Mouse (Mus musculus): ENCODE data around the gene Atp2b4.
"Not testable (repeated sequence)": the region's sequence is repeated elsewhere in the genome, so short reads cannot be mapped to it uniquely, and the experiment has no call there.

The Atp2b4 gene

GRCm38 (mm10) chr1:133751621-133752020 is 49.2 kb downstream of the Atp2b4 start:
- DNase-seq (ENCODE audit: low spot score in 2 of 2), result no peak

DNA sequence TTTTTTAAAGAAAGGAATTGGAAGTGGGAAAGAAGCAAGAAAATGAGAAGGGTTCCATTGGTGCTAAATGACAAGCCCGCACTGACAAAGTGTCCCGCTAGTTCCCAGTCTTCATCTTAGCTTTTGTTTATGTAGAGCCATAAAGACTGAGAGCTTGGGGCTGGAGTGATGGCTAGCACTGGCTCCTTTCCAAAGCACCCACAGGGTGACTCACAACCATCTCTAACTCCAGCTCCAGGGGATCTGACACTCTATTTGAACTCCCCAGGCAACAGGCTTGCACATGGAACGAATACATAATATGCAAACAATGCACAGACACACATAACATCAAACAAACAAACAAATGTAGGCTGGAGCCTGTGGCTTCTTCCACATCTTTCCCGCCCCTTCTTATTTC is 50.9 kb downstream of the Atp2b4 start:
- no peak for DNase-seq (ENCODE audit: low spot score in 2 of 2)

DNA sequence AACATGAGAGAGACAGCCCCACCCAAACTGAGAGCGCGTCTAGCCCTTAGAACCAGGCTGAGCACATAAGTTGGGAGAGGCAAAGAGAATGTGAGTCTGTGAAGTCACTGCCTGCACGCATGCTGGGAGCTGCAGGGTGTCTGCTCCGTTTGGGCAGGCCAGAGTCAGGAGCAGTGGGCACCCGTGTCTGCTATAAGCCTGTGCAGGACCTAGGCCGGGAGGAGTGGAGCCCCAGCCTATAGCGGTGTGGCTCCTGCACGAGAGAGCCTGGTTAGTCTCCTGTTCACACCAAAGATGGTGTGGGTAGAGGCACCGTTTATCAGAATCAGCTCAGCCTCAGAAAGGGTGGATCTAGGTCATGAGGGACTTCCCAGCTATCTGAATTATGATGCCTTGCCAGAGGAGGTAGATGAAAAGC is 55.8 kb downstream of the Atp2b4 start:
- DNase-seq (ENCODE audit: low spot score in 2 of 2), result peak; percentile 30 to 40

- DNase-seq (ENCODE audit: low spot score in 2 of 2), result no peak
These were observed 56.2 kb downstream of the Atp2b4 start for GRCm38 (mm10) chr1:133744609-133745008.

DNA sequence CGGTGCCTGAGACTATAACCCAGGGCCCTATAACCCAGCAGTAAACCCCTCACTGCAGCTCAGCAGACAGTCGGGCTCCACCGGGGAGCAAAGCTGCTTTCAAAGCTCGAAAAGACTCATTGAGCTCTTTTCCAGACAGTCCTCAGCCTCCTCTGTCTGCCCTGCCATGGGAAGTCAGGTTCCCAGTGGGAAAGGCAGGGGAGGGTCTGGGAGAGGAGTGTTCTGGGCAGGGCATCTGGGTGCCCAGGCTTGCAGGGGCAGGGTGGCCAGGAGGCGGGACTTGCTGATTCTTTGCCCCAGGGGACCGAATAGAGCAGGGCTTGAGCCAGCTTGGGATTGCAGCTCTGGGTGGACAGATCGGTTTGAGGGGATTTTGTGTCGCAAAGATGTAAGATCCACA is 58.3 kb downstream of the Atp2b4 start:
- no peak for DNase-seq (ENCODE audit: low spot score in 2 of 2)

DNA sequence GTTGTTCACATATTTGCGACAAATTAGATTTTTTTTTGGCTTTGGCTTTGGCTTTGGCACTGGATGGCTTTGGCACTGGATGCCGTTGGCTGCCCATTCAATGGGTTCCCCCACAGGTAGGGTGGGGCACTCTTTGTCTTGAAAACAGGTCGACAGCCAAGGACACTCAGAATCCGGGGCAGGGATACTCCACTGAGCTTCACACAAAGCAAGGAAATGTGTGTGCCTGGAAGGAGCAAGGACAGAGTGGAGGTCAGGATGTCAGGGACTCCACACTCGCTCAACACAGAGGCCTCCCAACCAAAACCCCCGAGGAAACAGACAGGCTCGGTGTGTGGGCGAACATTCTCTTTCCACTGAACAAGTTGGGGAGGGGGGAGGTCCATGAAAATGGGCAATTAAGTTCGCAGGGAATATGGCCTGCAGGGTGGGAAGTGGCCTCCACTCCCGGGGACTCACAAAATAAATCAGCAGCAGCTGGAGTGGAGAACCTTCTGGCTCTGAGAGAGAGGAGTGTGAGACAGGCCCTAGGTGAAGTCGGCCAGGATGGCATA is 58.9 kb downstream of the Atp2b4 start:
- no peak for DNase-seq (ENCODE audit: low spot score in 2 of 2)

DNA sequence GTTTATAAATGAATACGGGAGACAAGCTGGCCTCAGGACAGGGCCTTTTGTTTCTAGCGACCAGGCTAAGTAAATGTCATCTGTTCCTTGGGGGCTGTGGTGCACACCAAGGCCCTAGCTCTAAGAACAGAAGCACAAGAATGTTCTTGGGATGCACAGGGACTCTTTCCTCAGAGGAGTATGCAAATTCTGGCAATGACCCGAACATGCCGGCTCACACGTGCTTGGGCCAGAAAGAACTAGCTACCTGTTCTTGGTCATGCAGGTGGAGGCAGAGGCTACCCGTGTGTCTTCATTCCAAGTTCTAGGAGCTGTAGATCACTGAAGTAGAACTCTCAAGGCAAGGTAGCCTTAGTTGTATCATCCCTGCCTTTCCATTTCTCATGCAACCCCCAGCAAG is 59.7 kb downstream of the Atp2b4 start:
- DNase-seq (ENCODE audit: low spot score in 2 of 2), result no peak

- DNase-seq (ENCODE audit: low spot score in 2 of 2), result no peak
These were observed 64.2 kb downstream of the Atp2b4 start for GRCm38 (mm10) chr1:133736664-133737063.

GRCm38 (mm10) chr1:133735995-133736652 is 64.7 kb downstream of the Atp2b4 start:
- DNase-seq (ENCODE audit: low spot score in 2 of 2), result no peak

DNA sequence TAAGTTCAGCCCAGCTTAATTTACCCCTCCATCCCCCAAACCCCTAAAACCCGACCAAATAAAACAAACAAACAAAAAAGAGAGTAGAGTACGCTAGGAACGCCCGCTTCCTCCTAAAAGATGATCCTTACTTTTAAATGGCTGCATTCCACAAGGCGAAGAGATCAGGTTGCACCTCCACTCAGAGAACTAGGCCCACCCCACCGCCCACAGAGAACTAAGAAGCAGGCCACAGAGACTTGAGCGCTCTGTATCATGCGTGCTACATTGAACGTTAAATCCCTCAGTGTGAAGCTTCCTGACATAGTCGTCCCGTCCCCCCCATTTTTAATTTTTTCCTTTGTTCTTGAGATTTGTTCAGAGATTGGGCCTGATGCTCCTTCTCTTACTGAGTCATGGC is 68.0 kb downstream of the Atp2b4 start:
- no peak for DNase-seq (ENCODE audit: low spot score in 2 of 2)

DNA sequence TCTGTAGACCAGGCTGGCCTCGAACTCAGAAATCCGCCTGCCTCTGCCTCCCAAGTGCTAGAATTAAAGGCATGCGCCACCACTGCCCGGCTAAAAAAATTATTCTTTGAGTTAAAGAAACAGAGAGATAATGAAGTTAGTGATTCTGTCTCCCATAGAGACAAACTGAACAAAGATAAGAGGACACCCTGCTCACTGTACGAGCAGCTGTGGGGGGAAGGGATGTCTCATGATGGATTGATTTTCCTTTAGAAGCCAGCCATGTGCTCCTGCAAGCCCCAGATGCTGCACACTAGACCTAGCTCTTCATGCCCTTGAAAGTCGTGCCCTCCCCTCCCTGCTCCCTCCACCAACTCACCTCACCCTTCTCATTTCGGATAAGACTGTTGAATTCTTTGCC is 72.5 kb downstream of the Atp2b4 start:
- no peak for DNase-seq (ENCODE audit: low spot score in 2 of 2)

- DNase-seq (ENCODE audit: low spot score in 2 of 2), result no peak
These were observed 80.5 kb downstream of the Atp2b4 start for GRCm38 (mm10) chr1:133720342-133720741.

GRCm38 (mm10) chr1:133718786-133719185 is 82.1 kb downstream of the Atp2b4 start:
- no peak for DNase-seq (ENCODE audit: low spot score in 2 of 2)

- no peak for DNase-seq (ENCODE audit: low spot score in 2 of 2)
These were observed 82.5 kb downstream of the Atp2b4 start for GRCm38 (mm10) chr1:133718296-133718695.

DNA sequence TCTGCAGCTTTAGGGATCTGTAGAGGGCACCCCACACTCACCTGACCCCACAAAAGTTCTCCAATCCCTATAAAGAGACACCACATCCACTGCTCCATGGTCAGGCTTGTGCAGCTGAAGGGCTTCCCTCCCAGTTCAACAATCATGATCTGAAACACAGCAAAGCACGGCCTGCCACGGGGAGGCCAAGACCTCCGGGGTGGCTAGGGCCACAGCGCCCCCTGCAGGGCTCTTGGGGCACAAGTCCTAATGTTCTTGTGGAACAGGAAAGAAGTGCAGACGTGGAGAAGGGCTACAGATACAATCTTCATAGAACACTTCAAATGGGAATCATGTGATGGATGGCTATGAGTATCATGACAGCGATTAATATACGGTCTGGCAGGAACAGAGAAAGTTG is 84.4 kb downstream of the Atp2b4 start:
- DNase-seq (ENCODE audit: low spot score in 2 of 2), result peak; percentile 63 to 64

- no peak for DNase-seq (ENCODE audit: low spot score in 2 of 2)
These were observed 85.7 kb downstream of the Atp2b4 start for GRCm38 (mm10) chr1:133715191-133715590.

DNA sequence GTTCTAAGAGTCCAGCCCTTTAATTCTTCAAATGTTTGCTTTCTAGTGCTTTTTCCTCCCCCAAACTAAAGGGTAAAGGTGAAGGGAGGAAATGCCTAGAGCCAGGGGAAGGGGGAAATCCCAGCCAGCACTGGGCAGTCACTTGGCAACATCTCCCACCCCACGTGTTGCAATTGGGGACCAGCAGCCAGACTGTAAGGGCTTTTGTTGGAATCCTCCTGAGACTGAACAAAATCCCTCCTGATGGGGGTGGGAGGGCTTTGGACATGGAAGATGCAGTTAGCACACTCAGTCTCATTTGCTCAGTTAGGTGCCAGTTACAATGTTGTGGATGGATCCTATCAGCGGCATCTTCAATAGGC is 87.9 kb downstream of the Atp2b4 start:
- DNase-seq (ENCODE audit: low spot score in 2 of 2), result no peak

DNA sequence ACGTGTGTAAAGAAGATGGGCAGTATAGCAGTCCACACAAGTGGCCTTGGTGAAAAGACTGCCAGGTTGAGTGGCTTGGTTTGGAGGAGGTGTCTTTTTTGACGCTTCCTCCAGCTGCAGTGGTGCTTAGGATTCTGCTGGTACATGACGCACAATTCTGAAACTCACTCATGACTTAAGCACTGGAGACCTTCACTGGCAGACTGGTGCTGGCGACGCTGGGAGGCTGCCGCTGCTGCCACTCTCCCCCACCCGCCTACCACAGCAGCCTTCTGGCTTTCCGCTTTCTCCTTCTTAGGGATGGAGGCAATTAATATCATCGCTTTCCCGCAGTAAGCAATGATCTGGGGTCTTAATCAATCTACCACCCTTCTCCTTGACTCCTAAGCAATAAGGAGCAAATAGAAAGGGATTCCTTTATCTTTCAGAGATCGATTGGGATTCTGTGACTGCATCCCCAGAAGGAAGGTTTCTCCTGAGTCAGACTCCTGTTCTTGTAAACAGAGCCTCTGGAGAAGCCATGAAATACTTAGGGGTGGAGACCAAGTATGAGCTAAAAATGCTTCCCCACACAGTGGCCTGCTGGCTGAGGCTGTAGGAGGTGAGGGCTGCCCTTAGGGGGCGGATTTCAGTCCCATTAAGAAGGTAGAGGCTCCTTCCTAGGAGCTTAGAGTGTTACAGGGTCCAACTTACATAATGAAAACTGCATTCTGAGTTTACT is 88.4 kb downstream of the Atp2b4 start:
- no peak for DNase-seq (ENCODE audit: low spot score in 2 of 2)

DNA sequence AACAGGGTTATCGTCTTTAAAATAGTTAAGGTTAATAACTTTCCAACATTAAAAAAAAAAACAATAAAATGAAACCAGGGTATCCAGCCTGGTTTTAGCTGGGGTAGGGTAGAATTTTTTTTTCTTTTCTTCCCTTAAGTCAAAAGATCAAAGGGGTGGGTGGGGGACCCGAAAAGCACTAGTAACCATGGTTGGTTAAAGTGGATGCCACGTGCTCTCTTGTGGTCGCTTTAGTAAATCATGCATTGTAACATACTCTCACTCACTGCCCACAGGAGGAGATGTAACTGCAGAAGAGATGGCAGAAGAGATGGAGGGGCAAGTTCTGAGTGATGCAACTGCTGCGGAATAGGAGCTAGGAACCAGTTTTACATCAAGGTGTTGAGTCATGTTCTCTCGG is 89.5 kb downstream of the Atp2b4 start:
- DNase-seq (ENCODE audit: low spot score in 2 of 2), result no peak

- DNase-seq (ENCODE audit: low spot score in 2 of 2), result no peak
These were observed 89.9 kb downstream of the Atp2b4 start for GRCm38 (mm10) chr1:133710895-133711294.

DNA sequence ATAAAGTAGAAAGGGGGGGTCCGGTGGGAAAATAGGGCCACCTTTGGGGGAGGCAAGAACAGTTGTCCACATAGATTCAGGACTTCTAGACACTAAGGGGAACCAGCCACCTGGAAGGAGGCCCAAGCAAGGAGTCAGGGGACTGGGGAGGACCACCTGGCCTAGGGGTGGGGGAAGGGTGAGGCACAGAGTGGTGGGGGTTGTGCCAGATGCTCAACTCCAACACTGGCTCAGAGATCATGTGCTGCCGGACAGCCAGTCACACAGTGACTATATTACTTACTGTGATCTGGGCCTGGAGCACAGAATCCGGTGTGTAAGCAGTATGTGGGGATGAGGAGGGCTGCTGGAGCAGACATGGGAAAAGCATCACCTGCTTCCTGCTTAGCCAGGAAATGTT is 91.5 kb downstream of the Atp2b4 start:
- no peak for DNase-seq (ENCODE audit: low spot score in 2 of 2)

- DNase-seq (ENCODE audit: low spot score in 2 of 2), result not testable (repeated sequence)
These were observed 99.0 kb downstream of the Atp2b4 start for GRCm38 (mm10) chr1:133701824-133702223.

- DNase-seq (ENCODE audit: low spot score in 2 of 2), result no peak
These were observed 102.8 kb downstream of the Atp2b4 start for GRCm38 (mm10) chr1:133697935-133698620.

Measured in spleen, postnatal 36 days (tissue).